Mouse (Mus musculus): Measurements from ENCODE around the gene Irf2bpl.

DNA sequence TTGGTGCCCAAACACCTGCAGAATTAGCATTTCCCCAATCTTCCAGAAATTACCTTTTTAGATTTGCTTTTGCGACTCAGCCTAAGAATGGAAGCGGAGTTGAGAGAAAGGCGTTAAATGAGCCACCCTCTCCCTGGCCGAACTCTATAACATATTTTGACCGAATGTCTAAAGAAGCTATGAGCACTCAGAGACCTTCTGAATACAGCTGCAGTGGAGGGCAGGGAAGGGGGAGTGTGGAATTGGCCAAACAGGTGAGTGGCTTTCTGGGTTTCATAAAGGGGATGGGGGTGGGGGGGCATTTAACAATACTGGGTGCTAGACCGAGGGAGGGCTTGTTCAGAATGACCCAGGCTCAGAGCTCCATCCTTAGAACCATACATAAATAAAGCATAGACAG is 738 bp upstream of the Irf2bpl start:
- TF ChIP-seq CTCF (IDR thresholded peaks at IDR 0.05; ENCODE audit: low read depth) = no peak
- no peak for TF ChIP-seq EP300 (IDR thresholded peaks at IDR 0.05; ENCODE audit: low read depth)

Data from liver, embryonic 14.5 days (tissue).